Mouse (Mus musculus) thymus, adult 2 months (tissue): ENCODE data around the gene Thada. TPM values are rescaled to one million over a fixed set of nuclear protein-coding genes. Genes with fewer than 3 reads are reported as not detected.

Experiments
- DNase-seq: peaks from one replicate; pipeline ENCODE4 v3.0.0; 2021
- H3K27ac ChIP-seq: fragments of 200-500 bp; 2 replicates; pipeline ENCODE4 v1.5.1; 2012; ENCODE audit warnings: low read length, control low read depth; ENCODE audit not compliant: control insufficient read depth, insufficient read depth
- H3K27me3 ChIP-seq: fragments of 200-500 bp; 2 replicates; pipeline ENCODE4 v1.6.1; 2012; ENCODE audit warnings: mild to moderate bottlenecking, low read length, moderate library complexity, mixed read lengths; ENCODE audit not compliant: control insufficient read depth, insufficient read depth
- H3K36me3 ChIP-seq: fragments of 200-500 bp; 2 replicates; pipeline ENCODE4 v1.6.1; 2012; ENCODE audit warnings: mild to moderate bottlenecking, low read length, moderate library complexity; ENCODE audit not compliant: control insufficient read depth, insufficient read depth
- H3K4me1 ChIP-seq: fragments of 200-500 bp; replicated peaks from 2 replicates; pipeline ENCODE4 v1.6.1; 2012; ENCODE audit warnings: low read length; ENCODE audit not compliant: control insufficient read depth, insufficient read depth
- H3K4me3 ChIP-seq: fragments of 200-500 bp; 2 replicates; pipeline ENCODE4 v1.5.1; 2012; ENCODE audit warnings: mild to moderate bottlenecking, low read length, control low read depth, moderate library complexity; ENCODE audit not compliant: control insufficient read depth, insufficient read depth
- CTCF ChIP-seq: fragments of 200-500 bp; IDR thresholded peaks from 2 replicates; pipeline ENCODE4 v1.5.1; 2012; ENCODE audit warnings: mild to moderate bottlenecking, control low read depth, low read length, moderate library complexity, borderline replicate concordance; ENCODE audit not compliant: control insufficient read depth, poor library complexity, insufficient read depth; ENCODE audit errors: extremely low read depth
- POLR2A ChIP-seq: fragments of 200-500 bp; IDR thresholded peaks from 2 replicates; pipeline ENCODE4 v1.6.1; 2012; ENCODE audit warnings: mild to moderate bottlenecking, low read length, control low read depth, moderate library complexity; ENCODE audit not compliant: control insufficient read depth, poor library complexity, insufficient read depth; ENCODE audit errors: extremely low read depth
- WGBS: fragments of 180-500 bp; shearing (Covaris S2); methylation state at CpG from one replicate; pipeline ENCODE4 v1.1.7; 2018; 5-methylcytosine and 5-hydroxymethylcytosine counted together
- polyA plus RNA-seq: library from polyadenylated mRNA; depleted of rRNA; stranded (reverse); fragments of >200 nt; gene quantifications from 2 replicates; pipeline ENCODE4 v1.2.3, GENCODE M21; 2012

Thada gene
- polyA plus RNA-seq, 1 experiment, result 40.1 TPM

- no peak overlapping the region for H3K4me3 ChIP-seq
- no peak for TF ChIP-seq CTCF
- TF ChIP-seq POLR2A, result no peak
- no peaks in the 10 kb centered on the region for H3K27me3 ChIP-seq
- no peaks in the 10 kb centered on the region for H3K4me1 ChIP-seq
- H3K36me3 ChIP-seq, result peaks cover 12% of the 10 kb centered on the region
- H3K27ac ChIP-seq, result no peak overlapping the region
- peak; percentile 21 for DNase-seq
Measured at GRCm38 (mm10) chr17:84384661-84385060, 81.3 kb downstream of the Thada start.

- H3K27me3 ChIP-seq, result no peaks in the 10 kb centered on the region
- DNase-seq, result no peak
- H3K36me3 ChIP-seq, result peaks cover 6% of the 10 kb centered on the region
- no peak overlapping the region for H3K4me3 ChIP-seq
- H3K4me1 ChIP-seq, result no peaks in the 10 kb centered on the region
- H3K27ac ChIP-seq, result no peak overlapping the region
- WGBS, result 98% methylated on average over 9 of the region's 9 CpGs
- no peak for TF ChIP-seq POLR2A
- TF ChIP-seq CTCF, result no peak
Measured at GRCm38 (mm10) chr17:84380340-84380739, 85.7 kb downstream of the Thada start.

- Histone ChIP-seq H3K27me3 (no peaks in the 10 kb centered on the region), H3K36me3 (peaks cover 3% of the 10 kb centered on the region), H3K4me3 (no peak overlapping the region), H3K27ac (no peak overlapping the region), H3K4me1 (no peaks in the 10 kb centered on the region)
- DNase-seq, result no peak
- 93% methylated on average over 4 of the region's 4 CpGs for WGBS
- TF ChIP-seq POLR2A (no peak), CTCF (no peak)
Measured at GRCm38 (mm10) chr17:84376882-84377281, 89.1 kb downstream of the Thada start.

- Histone ChIP-seq H3K4me1 (peaks cover 3% of the 10 kb centered on the region; the same call in 1 of the 2 replicates), H3K27ac (no peak overlapping the region), H3K36me3 (no peaks in the 10 kb centered on the region), H3K27me3 (no peaks in the 10 kb centered on the region), H3K4me3 (no peak overlapping the region)
- WGBS, result 82% methylated on average over 6 of the region's 6 CpGs
- no peak for DNase-seq
- TF ChIP-seq CTCF (no peak), POLR2A (no peak)
Measured at GRCm38 (mm10) chr17:84372411-84373045, 93.5 kb downstream of the Thada start.

GRCm38 (mm10) chr17:84370385-84370784 is 95.6 kb downstream of the Thada start:
- WGBS, result 97% methylated on average over 5 of the region's 5 CpGs
- H3K4me1 ChIP-seq, result peaks cover 3% of the 10 kb centered on the region; the same call in 1 of the 2 replicates
- TF ChIP-seq POLR2A (no peak), CTCF (no peak)
- H3K4me3 ChIP-seq, result no peak overlapping the region
- no peaks in the 10 kb centered on the region for H3K27me3 ChIP-seq
- no peak for DNase-seq
- no peak overlapping the region for H3K27ac ChIP-seq
- H3K36me3 ChIP-seq, result no peaks in the 10 kb centered on the region

GRCm38 (mm10) chr17:84369769-84370168 is 96.2 kb downstream of the Thada start:
- no peaks in the 10 kb centered on the region for H3K27me3 ChIP-seq
- 95% methylated on average over 3 of the region's 3 CpGs for WGBS
- peaks cover 3% of the 10 kb centered on the region; the same call in 1 of the 2 replicates for H3K4me1 ChIP-seq
- no peak overlapping the region for H3K27ac ChIP-seq
- H3K36me3 ChIP-seq, result no peaks in the 10 kb centered on the region
- TF ChIP-seq POLR2A, result no peak
- no peak for TF ChIP-seq CTCF
- no peak overlapping the region for H3K4me3 ChIP-seq
- DNase-seq, result no peak
